Mouse (Mus musculus) fat pad, adult 2 months (tissue): ENCODE measurements around the gene Dixdc1.

Source experiments
- DNase-seq: peaks from one replicate; pipeline ENCODE4 v3.0.0-alpha.2; 2011; ENCODE audit warnings: low read depth, low spot score; ENCODE audit errors: extremely low read depth

Gene Dixdc1

DNA sequence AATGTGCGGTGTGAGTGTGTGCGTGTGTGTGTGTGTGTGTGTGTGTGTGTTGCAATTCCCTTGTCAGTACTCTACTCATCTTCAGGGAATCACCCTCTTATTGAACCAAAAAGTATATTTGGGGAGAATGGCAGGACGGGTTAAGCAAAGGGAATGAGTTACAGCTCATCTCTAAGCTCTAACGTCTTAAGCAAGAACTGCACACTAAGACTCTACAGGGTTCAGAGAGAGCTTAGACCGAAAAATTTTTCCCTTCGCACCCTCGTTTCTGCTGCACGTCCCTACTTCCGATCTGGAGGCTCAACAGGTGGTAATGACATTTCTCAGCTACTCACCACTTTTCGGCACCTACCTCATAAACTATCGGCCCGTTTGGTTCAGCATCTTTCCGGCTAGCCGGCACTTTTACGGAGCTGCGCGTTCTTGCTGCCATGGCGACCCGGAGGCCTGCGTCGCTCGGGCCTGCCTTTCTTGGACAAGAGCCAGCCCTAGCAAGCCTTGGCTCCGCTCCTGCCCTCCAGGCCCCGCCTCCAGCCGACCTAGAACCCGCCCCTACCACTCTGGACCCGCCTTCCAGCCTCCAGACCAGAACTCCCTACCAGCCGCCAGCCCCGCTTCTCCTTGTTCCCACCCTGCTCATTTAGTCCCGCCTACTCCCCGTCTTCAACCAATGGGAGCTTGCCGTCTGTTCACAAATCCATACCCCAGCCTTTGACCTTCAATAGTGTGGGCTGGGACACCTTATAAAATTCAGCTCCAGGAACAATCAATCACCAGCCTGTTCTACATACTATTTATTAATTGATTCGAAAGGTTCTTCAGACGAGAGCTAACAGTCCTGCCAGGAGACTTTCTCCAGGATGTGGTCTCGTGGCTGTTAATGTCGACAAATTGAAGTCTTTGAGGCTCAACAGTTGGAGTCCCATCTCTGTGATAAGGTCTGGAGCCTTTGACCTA, at the start of gene Dixdc1:
Gene Dixdc1 (minus strand): TSS at position 604 of the 957 bp plus-strand sequence.
- DNase-seq: peak; percentile 40

GRCm38 (mm10) chr9:50782155-50782554, 42.8 kb upstream of the Dixdc1 start:
- DNase-seq: no peak

GRCm38 (mm10) chr9:50776162-50776760, 36.9 kb upstream of the Dixdc1 start:
- no peak for DNase-seq

- no peak for DNase-seq
Measured at GRCm38 (mm10) chr9:50775662-50776126, 36.4 kb upstream of the Dixdc1 start.

DNA sequence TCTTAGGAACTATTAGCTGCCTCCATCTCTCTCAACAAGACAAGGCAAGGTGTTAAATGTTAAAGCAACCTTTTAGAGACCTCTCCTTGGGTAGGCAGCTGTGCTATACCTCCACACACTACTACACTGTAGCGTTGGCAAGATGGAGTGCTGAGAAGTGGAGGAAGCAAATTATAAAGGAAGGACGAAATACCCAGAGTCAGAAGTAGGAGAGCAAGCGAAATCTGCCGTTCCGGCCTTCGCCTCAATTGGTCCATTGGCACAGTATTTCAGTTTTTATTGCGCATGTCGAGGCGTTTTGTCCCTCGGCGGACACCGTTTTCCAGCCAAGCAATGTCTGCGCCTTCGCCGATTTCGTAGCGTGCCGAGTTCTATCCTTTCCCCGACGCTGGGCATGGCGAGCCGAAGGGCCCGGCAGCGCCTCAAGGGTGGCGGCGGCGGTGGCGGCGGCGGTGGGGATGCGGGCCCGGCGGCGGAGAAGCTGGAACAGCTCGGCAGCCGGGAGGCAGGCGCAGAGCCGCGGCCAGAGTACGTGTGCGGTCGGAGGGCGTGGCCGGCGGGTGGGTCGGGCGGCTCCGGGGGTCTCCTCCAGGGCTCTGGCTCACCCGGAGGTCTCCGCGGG, 35.8 kb upstream of the Dixdc1 start, which contains the start of the genes Alg9 and 1110032A03Rik:
Gene Alg9 (plus strand): TSS at position 29 of the 622 bp plus-strand sequence.
Gene 1110032A03Rik (minus strand): TSS at position 530 of the 622 bp plus-strand sequence.
- DNase-seq: no peak

DNA sequence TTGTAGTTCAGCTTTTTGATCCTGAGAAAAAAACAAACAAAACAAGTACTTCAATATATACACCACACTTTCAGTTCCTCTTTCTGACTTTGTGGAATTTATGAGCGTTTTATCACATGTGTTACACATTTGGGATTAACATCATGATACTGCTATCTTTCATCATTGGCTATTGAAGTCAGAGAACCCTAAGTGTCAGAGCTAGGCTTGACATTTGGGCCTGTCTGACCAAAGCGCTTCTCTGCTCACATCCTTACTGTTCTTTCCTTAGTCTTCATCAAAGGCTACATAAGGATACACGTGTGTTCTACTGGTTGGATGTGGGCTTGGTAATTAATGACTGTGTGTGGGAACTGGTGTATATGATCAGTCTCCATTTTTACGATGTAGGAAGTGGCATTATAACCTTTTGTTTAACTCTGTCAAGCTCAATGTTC, 34.7 kb upstream of the Dixdc1 start:
- DNase-seq: no peak

DNA sequence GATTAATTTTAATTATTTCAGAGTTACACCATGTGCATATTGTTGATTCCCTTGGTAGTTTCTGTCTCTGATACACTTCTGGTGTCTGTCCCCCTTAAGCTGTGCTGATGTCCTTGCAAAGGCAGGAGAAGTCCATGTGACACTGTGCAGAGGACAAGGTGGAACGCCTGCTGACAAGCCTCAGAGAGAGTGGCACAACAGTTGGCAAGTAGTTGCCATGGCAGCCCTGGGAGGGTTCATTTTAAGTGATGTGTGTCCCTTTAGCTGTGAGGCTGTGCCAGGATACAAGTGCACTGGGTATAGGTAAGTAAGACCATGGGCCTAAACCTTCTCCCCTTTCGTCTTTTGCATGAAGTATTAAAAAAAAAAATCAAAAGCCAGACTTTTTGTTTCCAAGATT, 30.7 kb upstream of the Dixdc1 start:
- DNase-seq: no peak

DNA sequence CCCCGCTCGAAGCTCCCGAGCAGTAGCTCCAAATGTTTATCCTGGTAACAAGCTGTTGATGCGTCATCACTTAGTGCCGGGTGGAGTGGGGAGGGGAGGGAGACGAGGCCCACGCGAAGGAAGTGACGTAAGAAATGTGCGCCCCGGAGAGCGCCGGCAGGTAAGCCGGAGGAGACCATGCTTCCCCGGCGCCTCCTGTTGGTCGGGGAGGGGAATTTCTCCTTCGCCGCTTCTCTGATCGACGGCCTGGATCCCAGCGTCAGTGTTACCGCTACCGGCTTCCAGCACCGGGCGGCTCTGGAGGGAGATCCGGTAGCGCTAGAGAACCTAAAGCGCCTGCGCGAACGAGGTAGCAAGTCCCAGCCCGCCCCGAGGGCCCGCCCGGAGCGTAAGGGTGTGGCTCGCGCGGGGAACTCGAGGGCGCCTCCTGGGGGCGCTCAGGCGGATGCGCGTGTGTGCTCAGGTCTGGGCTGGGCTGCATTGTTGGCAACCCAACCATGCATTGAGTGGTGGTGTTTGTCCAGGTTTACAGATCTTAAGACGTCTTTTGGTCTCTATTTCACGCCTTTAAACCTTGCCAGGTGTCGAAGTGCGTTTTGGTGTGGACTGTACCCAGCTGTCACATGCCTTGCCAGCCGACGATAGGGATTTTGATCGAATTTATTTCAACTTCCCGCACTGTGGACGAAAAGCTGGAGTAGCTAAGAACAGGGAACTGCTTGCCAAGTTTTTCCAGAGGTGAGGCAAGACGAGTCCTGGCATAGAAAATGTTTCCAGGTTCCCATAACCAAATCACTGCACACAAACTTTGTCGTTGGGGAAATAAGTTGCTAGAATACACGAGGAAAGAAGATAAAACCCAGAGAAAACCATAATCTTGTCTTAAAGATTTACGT, 29.0 kb upstream of the Dixdc1 start, which contains the start of gene Fdxacb1:
Gene Fdxacb1 (plus strand): TSS at position 130 of the 896 bp plus-strand sequence.
- peak; percentile 67 for DNase-seq

GRCm38 (mm10) chr9:50767531-50768106, 28.3 kb upstream of the Dixdc1 start:
- DNase-seq: no peak

DNA sequence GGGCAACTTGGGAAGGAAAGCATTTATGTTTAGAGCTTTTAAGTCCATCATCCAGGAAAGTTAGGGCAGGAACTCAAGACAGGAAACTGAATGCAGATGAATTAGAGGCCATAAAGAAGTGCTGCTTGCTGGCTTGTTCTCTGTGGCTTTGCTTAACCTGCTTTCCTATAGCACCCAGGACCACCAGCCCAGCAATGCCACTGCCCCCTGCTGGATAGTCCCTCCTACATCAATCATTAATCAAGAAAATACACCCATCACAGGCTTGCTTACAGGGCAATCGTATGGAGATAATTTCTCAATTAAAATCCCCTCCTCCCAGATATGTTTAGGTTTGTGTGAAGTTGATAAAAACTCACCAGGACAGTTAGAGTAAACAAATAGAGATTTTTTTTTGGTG, 24.0 kb upstream of the Dixdc1 start:
- no peak for DNase-seq

DNA sequence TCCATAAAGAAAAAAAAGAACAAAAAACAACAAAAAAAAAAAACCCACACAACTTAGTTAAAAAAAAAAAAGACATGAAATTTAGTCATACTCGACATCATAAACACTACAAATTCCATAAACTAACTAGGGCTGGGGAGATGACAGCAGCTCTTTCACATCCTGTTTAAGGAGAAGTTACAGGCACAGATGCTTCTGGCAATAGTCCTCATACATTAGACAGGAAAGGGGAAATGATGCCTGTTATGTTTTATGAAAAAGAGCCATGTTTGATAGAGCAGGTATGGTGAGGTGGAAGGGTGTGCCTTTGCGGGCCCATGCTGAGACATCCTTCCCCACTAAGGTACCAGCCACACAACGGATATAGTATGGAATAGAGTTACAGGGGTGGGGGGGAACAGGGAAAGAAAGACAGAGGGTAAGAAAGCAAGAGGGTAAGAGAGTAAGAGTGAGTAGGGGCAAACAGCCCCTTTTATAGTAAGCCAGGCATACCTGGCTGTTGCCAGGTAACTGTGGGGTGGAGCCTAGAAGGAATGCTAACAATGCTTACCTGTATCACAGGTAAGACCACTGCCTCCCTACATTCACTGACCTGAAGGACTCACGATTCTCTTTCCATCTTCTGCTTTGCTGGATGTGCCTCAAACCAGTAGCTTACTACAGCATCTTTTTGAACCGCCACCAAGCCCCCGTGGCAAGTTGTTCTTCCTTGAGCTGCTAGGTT, 22.4 kb upstream of the Dixdc1 start:
- DNase-seq: no peak

GRCm38 (mm10) chr9:50756711-50757110, 17.4 kb upstream of the Dixdc1 start:
- no peak for DNase-seq

- no peak for DNase-seq
Measured at GRCm38 (mm10) chr9:50753947-50754346, 14.6 kb upstream of the Dixdc1 start.

GRCm38 (mm10) chr9:50752784-50753615, 13.7 kb upstream of the Dixdc1 start:
- no peak for DNase-seq

DNA sequence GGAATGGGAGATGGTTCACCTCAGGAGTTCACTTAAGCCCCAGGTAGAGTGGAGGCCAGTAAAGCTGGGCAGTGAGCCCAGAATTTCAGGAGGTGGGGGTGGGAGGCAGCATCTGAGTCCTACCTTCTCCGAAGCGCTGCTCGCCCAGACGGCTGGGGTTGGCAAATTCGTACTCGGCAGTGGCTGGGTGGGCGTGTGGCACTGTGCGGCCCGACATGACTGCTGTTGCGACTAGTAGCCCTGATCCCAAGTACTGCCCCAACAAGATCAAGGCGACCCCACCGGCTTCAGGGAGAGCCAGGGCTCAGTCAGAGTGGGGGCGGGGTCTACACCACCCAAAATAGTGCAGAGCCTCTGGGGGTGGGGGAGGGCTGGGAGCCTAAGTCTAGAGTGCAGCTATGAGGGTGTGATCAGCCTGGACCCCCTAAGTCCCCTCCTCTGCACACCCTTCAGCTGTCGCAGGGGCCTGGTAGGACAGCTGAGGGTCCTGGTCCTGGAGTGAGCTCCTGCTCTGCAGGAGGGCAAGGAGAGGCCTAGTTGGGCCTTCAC, 12.8 kb upstream of the Dixdc1 start, which contains the start of gene Hspb2:
Gene Hspb2 (minus strand): TSS at position 301 of the 549 bp plus-strand sequence.
- DNase-seq: no peak

DNA sequence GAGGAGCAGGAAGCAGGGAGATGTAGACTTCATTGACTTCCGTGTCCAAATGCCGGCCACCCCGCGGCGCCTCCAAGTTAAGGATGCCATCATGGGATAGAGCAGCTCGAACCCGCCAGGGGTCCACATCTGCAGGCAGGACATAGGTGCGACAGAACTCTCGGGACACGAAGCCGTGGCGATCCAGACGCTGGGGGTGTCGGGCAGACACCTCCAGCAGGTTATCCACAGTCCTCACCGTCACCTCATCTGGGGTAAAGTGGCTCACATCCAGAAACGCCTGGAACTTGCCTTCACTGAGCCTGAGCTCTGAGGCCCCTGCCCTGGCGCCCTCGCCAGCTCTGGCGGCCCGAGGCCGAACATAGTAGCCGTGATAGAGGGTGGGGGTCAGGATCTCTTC, 12.0 kb upstream of the Dixdc1 start, which contains the start of gene Cryab:
Gene Cryab (plus strand): TSS at position 3 of the 400 bp plus-strand sequence.
- DNase-seq: no peak

DNA sequence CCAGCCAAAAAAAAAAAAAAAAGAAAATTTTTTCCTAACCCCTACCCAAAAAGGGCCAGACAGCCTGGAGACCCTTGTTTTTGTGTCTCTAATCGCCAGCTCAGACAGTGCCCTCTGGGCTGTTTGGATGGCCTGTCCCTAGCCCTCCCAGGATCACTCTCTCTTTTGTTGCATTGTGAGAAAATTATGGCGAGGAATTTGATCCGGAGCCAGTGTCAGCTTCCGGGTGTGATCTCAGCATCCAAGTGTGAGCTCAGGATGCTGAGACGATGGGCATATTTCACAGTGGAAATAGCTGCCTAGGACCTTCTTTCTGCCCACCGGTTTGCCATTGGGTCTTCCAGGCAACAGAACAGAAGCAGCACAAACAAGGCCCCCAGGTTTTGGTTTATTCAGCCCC, 11.4 kb upstream of the Dixdc1 start:
- DNase-seq: no peak

DNA sequence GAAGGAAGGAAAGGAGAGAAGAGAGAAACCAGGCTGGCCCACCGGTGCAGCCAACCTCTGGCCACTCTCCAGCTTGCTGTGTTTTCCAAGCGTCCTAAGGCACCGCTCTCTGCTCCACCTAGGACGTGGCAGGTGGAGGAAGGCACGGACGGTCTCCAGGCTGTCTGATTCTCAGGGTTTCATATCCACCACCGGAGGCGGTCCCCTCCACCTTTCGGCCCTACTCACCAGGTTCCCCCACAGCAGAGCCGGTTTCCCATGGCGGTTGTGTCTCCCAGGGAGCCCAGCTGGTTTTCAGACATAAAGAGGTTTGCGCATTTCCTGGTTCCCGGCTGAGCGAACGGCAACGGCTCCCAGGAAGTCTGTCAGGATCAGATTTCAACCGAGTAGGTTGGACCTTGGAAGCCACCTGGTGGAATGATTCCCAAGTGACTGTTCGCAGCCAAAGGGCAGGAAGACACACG, 6.9 kb upstream of the Dixdc1 start, which contains the start of gene 2310030G06Rik:
Gene 2310030G06Rik (minus strand): TSS at position 323 of the 464 bp plus-strand sequence.
- DNase-seq: peak; percentile 36
